Mouse (Mus musculus): ENCODE measurements around the gene Thra. TPM values are rescaled to one million over a fixed set of nuclear protein-coding genes. Genes with fewer than 3 reads are reported as not detected.
A peak's percentile ranks its signal among the peaks of the same experiment; 100 is the strongest.

Thra gene
- total and polyA plus RNA-seq, 3 experiments = 89.4 to 105 (median 103) TPM

DNA sequence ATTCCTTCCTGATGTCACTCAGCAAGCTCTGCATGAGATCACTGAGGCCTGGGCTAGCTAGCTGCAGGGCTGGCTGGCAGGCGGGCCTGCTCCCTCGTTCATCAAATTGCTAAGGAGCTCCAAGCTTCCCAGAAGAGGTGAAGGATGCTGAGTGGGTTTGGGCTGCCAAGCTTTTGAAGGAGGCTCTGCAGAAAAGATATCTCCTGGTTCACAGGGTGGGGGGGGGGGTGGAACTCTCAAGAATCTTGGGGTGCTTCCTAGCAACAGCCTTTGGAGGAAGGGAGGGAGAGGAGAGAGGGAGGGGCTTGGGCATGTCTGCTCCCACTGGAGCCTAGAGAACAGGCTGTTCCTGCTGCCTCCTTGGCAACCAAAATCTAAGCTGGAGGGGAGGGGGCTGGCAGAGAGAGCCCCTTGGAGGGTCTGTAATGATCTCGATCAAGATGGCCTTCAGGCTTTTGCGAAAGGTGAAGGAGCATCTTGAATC is 2.0 kb upstream of the Thra start:
- peaks cover 4% of the 10 kb centered on the region; the same call in 1 of the 2 replicates for H3K79me2 ChIP-seq (replicated peaks; ENCODE audit: control insufficient read depth, insufficient read depth, low read length)
- H3K27ac ChIP-seq = no peak overlapping the region
- no peaks in the 10 kb centered on the region for H3K27me3 ChIP-seq (ENCODE audit: control insufficient read depth, insufficient read depth, low read length)
- H3K9ac ChIP-seq (ENCODE audit: low read depth, low read length) = no peak overlapping the region
- no peak overlapping the region for H3K4me3 ChIP-seq
- TF ChIP-seq POLR2A (IDR thresholded peaks at IDR 0.05; ENCODE audit: insufficient read depth, low read depth, low read length) (no peak), CTCF (IDR thresholded peaks at IDR 0.05) (no peak), EP300 (IDR thresholded peaks at IDR 0.05; ENCODE audit: insufficient read depth, low read depth, low read length) (no peak)
- intact Hi-C loops (cut with DNase I) = loop anchor here (2.0 to 5.0 kb wide), 2 partner anchors 20 to 36 kb away; partner anchors contain the start of gene Csf3
- H3K4me1 ChIP-seq (ENCODE audit: control insufficient read depth, insufficient read depth, low read length) = peaks cover 6% of the 10 kb centered on the region
- DNase-seq = peak in 1 of 2 experiments; percentile 32
- 60% methylated on average over 4 of the region's 4 CpGs for WGBS
- H3K36me3 ChIP-seq (ENCODE audit: control insufficient read depth, insufficient read depth, low read length) = no peaks in the 10 kb centered on the region

DNA sequence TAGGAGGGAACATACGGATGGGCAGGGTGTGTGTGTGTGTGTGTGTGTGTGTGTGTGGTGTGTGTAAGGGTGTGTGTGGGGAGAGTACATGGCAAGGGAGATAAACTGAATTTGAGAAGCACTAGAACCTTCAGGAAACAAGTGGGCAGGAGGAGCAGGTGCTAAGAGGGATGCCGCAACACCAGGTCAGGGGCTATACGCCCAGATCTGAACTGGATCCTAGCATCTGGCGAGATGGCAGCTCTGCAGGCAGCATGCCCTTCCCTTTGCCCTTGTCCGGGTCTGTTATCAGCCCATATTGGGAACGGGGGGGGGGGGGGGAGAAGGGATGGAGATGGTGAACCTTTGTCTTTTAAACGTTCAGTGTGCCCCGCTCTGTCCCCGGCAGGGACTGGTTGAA is 1.5 kb upstream of the Thra start:
- no peak overlapping the region for H3K27ac ChIP-seq
- no peaks in the 10 kb centered on the region for H3K27me3 ChIP-seq (ENCODE audit: control insufficient read depth, insufficient read depth, low read length)
- DNase-seq = no peak
- intact Hi-C loops (cut with DNase I) = loop anchor here (2.0 to 5.0 kb wide), 2 partner anchors 20 to 37 kb away; partner anchors contain the start of gene Csf3
- H3K9ac ChIP-seq (ENCODE audit: low read depth, low read length) = no peak overlapping the region
- H3K4me3 ChIP-seq = no peak overlapping the region
- TF ChIP-seq CTCF (IDR thresholded peaks at IDR 0.05) (no peak), EP300 (IDR thresholded peaks at IDR 0.05; ENCODE audit: insufficient read depth, low read depth, low read length) (no peak), POLR2A (IDR thresholded peaks at IDR 0.05; ENCODE audit: insufficient read depth, low read depth, low read length) (no peak)
- peaks cover 8% of the 10 kb centered on the region for H3K4me1 ChIP-seq (ENCODE audit: control insufficient read depth, insufficient read depth, low read length)
- H3K36me3 ChIP-seq (ENCODE audit: control insufficient read depth, insufficient read depth, low read length) = no peaks in the 10 kb centered on the region
- whole genome bisulfite sequencing = 70% methylated on average over 9 of the region's 9 CpGs
- peaks cover 4% of the 10 kb centered on the region; the same call in 1 of the 2 replicates for H3K79me2 ChIP-seq (replicated peaks; ENCODE audit: control insufficient read depth, insufficient read depth, low read length)

DNA sequence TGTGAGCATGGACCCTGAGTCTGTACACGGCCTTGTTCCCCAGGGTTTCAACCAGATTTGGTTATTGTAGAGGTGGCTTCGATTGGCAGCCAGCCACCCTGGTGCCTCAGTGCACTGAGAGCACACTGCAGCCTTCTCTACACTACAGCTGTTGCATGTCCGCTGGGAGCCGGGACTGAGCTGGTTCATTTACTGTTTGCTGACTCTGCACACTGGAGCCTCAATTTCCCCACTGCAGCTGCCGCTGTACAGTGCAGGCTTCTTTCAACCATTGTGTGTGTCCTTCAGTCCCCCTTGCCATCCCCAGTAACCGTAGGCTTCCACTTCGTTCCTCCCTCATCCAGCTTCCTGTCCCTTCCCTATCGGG is 429 bp upstream of the Thra start:
- Histone ChIP-seq H3K36me3 (ENCODE audit: control insufficient read depth, insufficient read depth, low read length) (no peaks in the 10 kb centered on the region), H3K27ac (peak overlapping the region; percentile 100), H3K79me2 (replicated peaks; ENCODE audit: control insufficient read depth, insufficient read depth, low read length) (peaks cover 7% of the 10 kb centered on the region; the same call in 1 of the 2 replicates), H3K27me3 (ENCODE audit: control insufficient read depth, insufficient read depth, low read length) (no peaks in the 10 kb centered on the region), H3K9ac (ENCODE audit: low read depth, low read length) (peak overlapping the region; percentile 25), H3K4me3 (peak overlapping the region; percentile 100), H3K4me1 (ENCODE audit: control insufficient read depth, insufficient read depth, low read length) (peaks cover 13% of the 10 kb centered on the region)
- no peak for TF ChIP-seq EP300 (IDR thresholded peaks at IDR 0.05; ENCODE audit: insufficient read depth, low read depth, low read length)
- no peak for TF ChIP-seq CTCF (IDR thresholded peaks at IDR 0.05)
- no peak for TF ChIP-seq POLR2A (IDR thresholded peaks at IDR 0.05; ENCODE audit: insufficient read depth, low read depth, low read length)
- WGBS = 23% methylated on average over 8 of the region's 8 CpGs
- intact Hi-C loops (cut with DNase I) = loop anchor here (2.0 kb wide), 1 partner anchor 15 kb away; no protein-coding TSS in a partner anchor
- no peak for DNase-seq

DNA sequence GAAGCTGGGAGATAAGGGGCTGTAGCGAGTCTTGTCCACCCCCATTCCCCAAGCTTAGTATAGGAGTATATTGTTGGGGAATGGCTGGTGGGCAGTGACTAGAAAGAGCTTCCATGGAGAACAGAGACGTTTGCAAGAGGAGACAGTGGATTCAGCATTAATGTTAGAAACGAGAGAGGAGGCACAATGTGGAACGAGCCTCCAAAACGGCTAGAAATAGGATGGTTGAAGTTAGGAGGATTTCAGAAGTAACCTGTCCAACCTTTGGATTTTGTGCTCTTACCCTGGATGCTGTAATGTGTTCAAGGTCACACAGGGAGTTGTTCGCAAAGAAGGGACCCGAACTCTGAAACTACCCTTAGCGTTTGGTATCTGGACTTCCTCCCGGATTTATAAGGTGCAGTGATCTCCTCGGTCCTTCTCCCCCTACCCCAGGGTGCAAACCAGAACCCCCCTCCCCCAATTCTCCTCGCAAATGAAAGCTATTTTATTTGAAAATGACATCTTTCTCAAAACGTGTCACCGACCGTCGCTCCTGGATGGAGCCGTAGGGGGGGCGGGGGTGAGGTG is 698 bp downstream of the Thra start:
- peak overlapping the region; percentile 73 for H3K9ac ChIP-seq (ENCODE audit: low read depth, low read length)
- H3K36me3 ChIP-seq (ENCODE audit: control insufficient read depth, insufficient read depth, low read length) = peaks cover 5% of the 10 kb centered on the region; the same call in 1 of the 2 replicates
- H3K27me3 ChIP-seq (ENCODE audit: control insufficient read depth, insufficient read depth, low read length) = no peaks in the 10 kb centered on the region
- peak overlapping the region; percentile 100 for H3K27ac ChIP-seq
- no peak for DNase-seq
- TF ChIP-seq CTCF (IDR thresholded peaks at IDR 0.05) (no peak), EP300 (IDR thresholded peaks at IDR 0.05; ENCODE audit: insufficient read depth, low read depth, low read length) (no peak), POLR2A (IDR thresholded peaks at IDR 0.05; ENCODE audit: insufficient read depth, low read depth, low read length) (no peak)
- H3K4me3 ChIP-seq = peak overlapping the region; percentile 100
- H3K79me2 ChIP-seq (replicated peaks; ENCODE audit: control insufficient read depth, insufficient read depth, low read length) = peaks cover 7% of the 10 kb centered on the region; the same call in 1 of the 2 replicates
- intact Hi-C loops (cut with DNase I) = loop anchor here (1.0 to 2.0 kb wide), 3 partner anchors 14 to 46 kb away; no protein-coding TSS in a partner anchor
- WGBS = 1% methylated on average over 17 of the region's 17 CpGs
- H3K4me1 ChIP-seq (ENCODE audit: control insufficient read depth, insufficient read depth, low read length) = peaks cover 18% of the 10 kb centered on the region

DNA sequence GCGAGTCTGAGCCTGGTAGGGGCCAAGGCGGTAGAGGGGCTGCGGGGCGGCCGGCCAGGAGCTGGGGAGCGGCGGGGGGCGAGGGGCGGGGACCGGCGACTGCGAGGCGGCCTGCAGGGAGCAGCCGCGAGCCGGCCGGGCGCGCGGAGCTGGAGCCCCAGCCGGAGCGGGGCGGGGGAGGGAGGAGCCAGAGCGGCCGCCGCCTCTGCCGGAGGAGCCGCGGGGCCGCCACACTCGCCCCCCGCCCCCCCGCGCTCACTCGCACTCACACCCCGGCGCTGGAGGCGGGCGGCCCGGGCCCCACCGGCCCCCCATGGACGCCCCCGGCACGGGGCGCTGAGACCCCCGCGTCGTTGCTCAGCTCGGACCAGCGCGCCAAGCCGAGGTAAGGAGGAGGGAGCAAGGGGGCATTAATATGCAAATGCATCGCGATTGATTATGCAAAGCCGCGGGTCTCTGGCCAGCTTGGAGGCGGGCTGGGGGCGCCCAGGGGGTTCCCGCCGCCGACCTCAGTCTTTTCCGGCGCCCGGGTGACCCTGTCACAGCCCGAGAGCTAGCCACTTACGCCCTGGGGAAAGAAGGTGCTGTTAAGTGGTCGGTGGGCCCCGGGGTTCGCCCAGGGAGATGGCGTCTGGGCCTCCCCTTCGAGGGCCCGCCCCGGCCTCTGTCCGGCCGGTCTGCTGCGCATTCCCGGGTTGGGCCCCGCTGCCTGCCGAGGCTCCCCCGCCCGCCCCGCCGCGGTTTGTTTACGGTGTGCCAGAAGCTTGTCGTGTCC is 1.4 kb downstream of the Thra start:
- no peaks in the 10 kb centered on the region for H3K27me3 ChIP-seq (ENCODE audit: control insufficient read depth, insufficient read depth, low read length)
- intact Hi-C loops (cut with DNase I) = loop anchor here (1.0 to 2.0 kb wide), 3 partner anchors 13 to 45 kb away; no protein-coding TSS in a partner anchor
- peak; percentile 91 to 92 for DNase-seq
- H3K9ac ChIP-seq (ENCODE audit: low read depth, low read length) = peak overlapping the region; percentile 99
- H3K27ac ChIP-seq = peak overlapping the region; percentile 100
- peaks cover 24% of the 10 kb centered on the region for H3K4me1 ChIP-seq (ENCODE audit: control insufficient read depth, insufficient read depth, low read length)
- H3K36me3 ChIP-seq (ENCODE audit: control insufficient read depth, insufficient read depth, low read length) = peaks cover 5% of the 10 kb centered on the region; the same call in 1 of the 2 replicates
- TF ChIP-seq EP300 (IDR thresholded peaks at IDR 0.05; ENCODE audit: insufficient read depth, low read depth, low read length) (no peak), CTCF (IDR thresholded peaks at IDR 0.05) (peak; percentile 63)
- peaks cover 7% of the 10 kb centered on the region; the same call in 1 of the 2 replicates for H3K79me2 ChIP-seq (replicated peaks; ENCODE audit: control insufficient read depth, insufficient read depth, low read length)
- peak overlapping the region; percentile 100 for H3K4me3 ChIP-seq
- 2% methylated on average over 79 of the region's 86 CpGs for WGBS
